24 mouse cellular contexts compared by ENCODE assay signal in the genomic region with DNA sequence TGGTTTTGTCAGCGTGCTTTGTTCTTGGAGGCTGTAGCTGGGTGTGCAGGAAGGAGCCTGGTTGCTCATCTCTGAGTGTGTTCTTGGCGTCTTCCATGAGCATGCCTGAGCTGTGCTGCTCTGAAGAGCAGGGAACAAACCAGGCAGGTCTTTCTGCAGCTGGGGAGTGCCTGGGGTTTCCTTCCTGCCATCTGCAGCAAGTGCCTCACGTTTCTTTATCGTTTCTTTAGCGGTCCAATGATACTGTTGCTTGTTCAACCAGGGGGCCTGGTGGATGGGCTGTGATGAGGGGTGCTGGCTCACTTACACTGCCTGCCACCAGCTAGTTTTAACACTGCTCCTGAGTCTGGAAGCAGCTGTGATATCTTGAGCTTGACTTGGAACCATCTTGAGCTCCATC. TPM values are rescaled to one million over a fixed set of nuclear protein-coding genes. Genes with fewer than 3 reads are reported as not detected.
DNase-seq lines count a peak whose midpoint lies in the region; ATAC-seq and TF ChIP-seq lines count a peak whose summit lies in the region.
"Had no signal": no experiment of that assay in that cellular context is flagged by ENCODE, and none has a peak within 500 bp of the region (broad histone marks: within the 10 kb centered on the region; RNA-seq: fewer than 3 reads in every experiment).

No protein-coding gene starts in this region.

- peak overlapping the region; percentile 12; the same call in 1 of the 2 replicates for H3K4me2 ChIP-seq in heart, postnatal 0 days (ENCODE audit: low read depth, low read length)
- H3K4me2 ChIP-seq: embryonic facial prominence, embryonic 12.5 days; heart, embryonic 13.5 days; liver, embryonic 12.5 days; lung, embryonic 14.5 days; midbrain, embryonic 11.5 days; neural tube, embryonic 15.5 days had no signal

- peaks cover 8% of the 10 kb centered on the region; the same call in 1 of the 2 replicates for H3K27me3 ChIP-seq in heart, postnatal 0 days (ENCODE audit: control insufficient read depth, insufficient read depth, low read length)
- H3K27me3 ChIP-seq: embryonic facial prominence, embryonic 12.5 days; neural tube, embryonic 15.5 days had no signal

- no peak for TF ChIP-seq CTCF in heart, postnatal 0 days (IDR thresholded peaks at IDR 0.05; ENCODE audit: low read depth)
- TF ChIP-seq CTCF in bone marrow, adult 2 months (IDR thresholded peaks at IDR 0.05; ENCODE audit: control insufficient read depth, insufficient read depth, low read length) = no peak

- TF ChIP-seq POLR2A in bone marrow, adult 2 months (IDR thresholded peaks at IDR 0.05; ENCODE audit: borderline replicate concordance, control insufficient read depth, low read depth, low read length) = no peak

- no peak overlapping the region for H3K9ac ChIP-seq in heart, postnatal 0 days (replicated peaks; ENCODE audit: low read depth, low read length)
- H3K9ac ChIP-seq: embryonic facial prominence, embryonic 12.5 days; heart, embryonic 13.5 days; liver, embryonic 12.5 days; lung, embryonic 14.5 days; neural tube, embryonic 15.5 days had no signal

- WGBS in heart, postnatal 0 days = 20% methylated on average over 5 of the region's 5 CpGs
- WGBS in bone marrow, adult 2 months = 14% methylated on average over 5 of the region's 5 CpGs

- no peak for ATAC-seq in heart, postnatal 0 days (ENCODE audit: insufficient read depth, low read depth)
- no peak for ATAC-seq in monocyte, adult 5-6 weeks (replicated peaks; ENCODE audit: insufficient number of reproducible peaks, low FRiP score, low TSS enrichment, poor library complexity, severe bottlenecking)
- ATAC-seq: liver, embryonic 12.5 days had no signal

- DNase-seq in heart, postnatal 0 days (ENCODE audit: low spot score) = no peak
- DNase-seq in heart, postnatal 4 days = no peak
- DNase-seq in 416B (ENCODE audit: low read depth) = peak; percentile 43
- peak; percentile 75 for DNase-seq in thymus, postnatal 0 days (ENCODE audit: low spot score)
- no peak for DNase-seq in right cerebral cortex, adult 2 months (ENCODE audit: low spot score in 2 of 2)
- DNase-seq: cerebellum, adult 11-12 months; gastrocnemius, adult 2 months; kidney, adult 9 months; kidney, postnatal 4 days; lung, embryonic 14.5 days; lung, postnatal 4 days had no signal

- H3K4me3 ChIP-seq in heart, postnatal 0 days (ENCODE audit: low read depth, low read length) = no peak overlapping the region
- peak overlapping the region; percentile 0 for H3K4me3 ChIP-seq in bone marrow, adult 2 months (replicated peaks; ENCODE audit: control insufficient read depth, low read depth, low read length)
- H3K4me3 ChIP-seq: embryonic facial prominence, embryonic 12.5 days; gastrocnemius, adult 2 months; heart, embryonic 13.5 days; limb, embryonic 10.5 days; liver, embryonic 12.5 days; neural tube, embryonic 15.5 days had no signal

- no peaks in the 10 kb centered on the region for H3K36me3 ChIP-seq in heart, postnatal 0 days (replicated peaks; ENCODE audit: control insufficient read depth, insufficient read depth, low read length)
- H3K36me3 ChIP-seq: embryonic facial prominence, embryonic 12.5 days; heart, embryonic 13.5 days; limb, embryonic 10.5 days; liver, embryonic 12.5 days; neural tube, embryonic 15.5 days had no signal

- H3K9me3 ChIP-seq in heart, postnatal 0 days (replicated peaks; ENCODE audit: control insufficient read depth, low read length) = no peaks in the 10 kb centered on the region
- H3K9me3 ChIP-seq: embryonic facial prominence, embryonic 12.5 days; heart, embryonic 13.5 days; limb, embryonic 10.5 days; liver, embryonic 12.5 days; neural tube, embryonic 15.5 days had no signal

- no peak for TF ChIP-seq EP300 in heart, postnatal 0 days (IDR thresholded peaks at IDR 0.05; ENCODE audit: low read depth)

- no peaks in the 10 kb centered on the region for H3K4me1 ChIP-seq in heart, postnatal 0 days (ENCODE audit: control insufficient read depth, insufficient read depth)
- peaks cover 3% of the 10 kb centered on the region; the same call in 1 of the 2 replicates for H3K4me1 ChIP-seq in bone marrow, adult 2 months (ENCODE audit: control insufficient read depth, insufficient read depth, low read length)
- H3K4me1 ChIP-seq: embryonic facial prominence, embryonic 12.5 days; liver, embryonic 12.5 days had no signal

- H3K27ac ChIP-seq in heart, postnatal 0 days (ENCODE audit: low read depth) = peak overlapping the region; percentile 17; the same call in 1 of the 2 replicates
- peak overlapping the region; percentile 78 for H3K27ac ChIP-seq in bone marrow, adult 2 months (ENCODE audit: control insufficient read depth, insufficient read depth, low read depth, low read length, poor library complexity)
- H3K27ac ChIP-seq: embryonic facial prominence, embryonic 12.5 days; gastrocnemius, adult 2 months; heart, embryonic 13.5 days; limb, embryonic 10.5 days; liver, embryonic 12.5 days; neural tube, embryonic 15.5 days; stomach, postnatal 0 days had no signal

RNA-seq across cellular contexts. Expression of a gene that starts 38.4 kb away (rescaled TPM):
- not detected in 2 replicates for total RNA-seq in heart, postnatal 0 days (2014; rRNA removed; ENCODE audit: low replicate concordance)
- polyA plus RNA-seq in heart, postnatal 0 days (2015; fragmentation: Nextera tagmentation; extraction: Ambion mirVana) = not detected in 2 replicates
- not detected for total RNA-seq in heart, postnatal 4 days (2021)
- polyA plus RNA-seq in bone marrow, adult 2 months (2011; ENCODE audit: insufficient read depth, insufficient read length, low replicate concordance, missing spikeins) = 0.85 and 0.88 TPM in 2 replicates
- 0.22 and 0.27 TPM in 2 replicates for polyA plus RNA-seq in thymus, postnatal 0 days (2015; fragmentation: Nextera tagmentation; extraction: Ambion mirVana)
- 0.43 to 7.4 TPM (median 1.8 TPM) in 3 replicates for total RNA-seq in monocyte, adult 5-6 weeks (2017)
- total RNA-seq: common myeloid progenitor, adult 5-6 weeks; gastrocnemius, adult 2 months; granulocyte monocyte progenitor cell, adult 5-6 weeks; hematopoietic stem cell, adult 5-6 weeks had no signal
- polyA plus RNA-seq: embryonic facial prominence, embryonic 12.5 days; heart, embryonic 13.5 days; intestine, embryonic 14.5 days; limb, embryonic 10.5 days; liver, embryonic 12.5 days; lung, embryonic 14.5 days had no signal

RNA-seq across cellular contexts. Expression of a gene that starts 57.8 kb away (rescaled TPM):
- 17.6 and 18.3 TPM in 2 replicates for total RNA-seq in heart, postnatal 0 days (2014; rRNA removed; ENCODE audit: low replicate concordance)
- 14.6 and 14.7 TPM in 2 replicates for polyA plus RNA-seq in heart, postnatal 0 days (2015; fragmentation: Nextera tagmentation; extraction: Ambion mirVana)
- total RNA-seq in heart, postnatal 4 days (2021) = 10 to 100 TPM; 26.3 to 27.7 TPM
- polyA plus RNA-seq in bone marrow, adult 2 months (2011; ENCODE audit: insufficient read depth, insufficient read length, low replicate concordance, missing spikeins) = 2.0 and 3.7 TPM in 2 replicates
- polyA plus RNA-seq in thymus, postnatal 0 days (2015; fragmentation: Nextera tagmentation; extraction: Ambion mirVana) = 2.2 and 2.3 TPM in 2 replicates
- total RNA-seq in monocyte, adult 5-6 weeks (2017) = 1.2 to 2.3 TPM (median 2.1 TPM) in 3 replicates

Comparison
In these comparisons a context has a peak if more than half of its experiments do, and no peak if none do; other contexts are left out.
1. DNase-seq: peak in 416B (single experiment) and thymus, postnatal 0 days (single experiment); none in heart, postnatal 0 days (single experiment), heart, postnatal 4 days (single experiment) and right cerebral cortex, adult 2 months (0 of 2).